Mouse (Mus musculus): ENCODE measurements around the gene Cpa5. TPM values are rescaled to one million over a fixed set of nuclear protein-coding genes. Genes with fewer than 3 reads are reported as not detected.

Gene Cpa5
- polyA plus RNA-seq (2014; fragmentation: Illumina TruSeq; extraction: RNeasy Lipid Tissue Mini Kit (QIAGEN cat#74804)) = not detected

DNA sequence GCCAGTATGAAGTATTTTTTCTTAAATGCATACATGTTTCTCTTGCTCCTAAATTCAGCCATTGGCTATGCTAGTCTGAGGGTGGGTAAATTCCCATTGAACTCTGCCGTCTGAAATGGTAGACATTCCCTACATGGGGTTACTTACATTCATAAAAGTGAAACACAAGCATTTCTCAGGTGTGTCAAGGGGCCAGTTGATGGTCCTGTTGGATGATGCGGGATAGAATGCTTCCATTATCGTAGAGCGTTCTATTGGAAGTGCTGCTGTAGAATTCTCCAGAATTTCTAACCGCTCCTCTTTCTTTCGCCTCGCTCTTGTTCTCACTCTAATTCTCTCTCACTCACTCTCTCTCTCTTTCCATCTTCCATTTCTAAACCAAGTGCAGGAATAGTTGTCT, at the start of gene Cpa5:
Gene Cpa5 (plus strand): TSS at position 301 of the 400 bp plus-strand sequence.

DNA sequence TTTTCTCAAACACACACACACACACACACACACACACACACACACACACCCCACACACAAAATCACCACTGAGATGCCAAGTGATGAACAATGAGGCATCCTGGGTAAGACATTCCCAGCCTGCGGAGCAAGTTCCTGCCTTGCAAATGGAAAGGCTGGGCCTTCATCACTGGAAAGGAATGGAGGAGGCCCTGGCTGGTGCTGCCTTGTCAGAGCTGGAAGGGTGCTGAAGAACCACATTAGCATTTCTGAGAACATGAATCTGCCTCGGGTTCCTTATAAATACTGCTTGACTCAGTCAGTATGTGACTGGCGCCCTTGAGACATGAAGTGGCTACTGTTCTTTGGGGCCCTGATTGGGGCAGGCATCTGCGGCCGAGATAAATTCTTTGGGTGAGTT, 42.7 kb upstream of the Cpa5 start, which contains the start of gene Cpa4:
Gene Cpa4 (plus strand): TSS at position 301 of the 400 bp plus-strand sequence.

DNA sequence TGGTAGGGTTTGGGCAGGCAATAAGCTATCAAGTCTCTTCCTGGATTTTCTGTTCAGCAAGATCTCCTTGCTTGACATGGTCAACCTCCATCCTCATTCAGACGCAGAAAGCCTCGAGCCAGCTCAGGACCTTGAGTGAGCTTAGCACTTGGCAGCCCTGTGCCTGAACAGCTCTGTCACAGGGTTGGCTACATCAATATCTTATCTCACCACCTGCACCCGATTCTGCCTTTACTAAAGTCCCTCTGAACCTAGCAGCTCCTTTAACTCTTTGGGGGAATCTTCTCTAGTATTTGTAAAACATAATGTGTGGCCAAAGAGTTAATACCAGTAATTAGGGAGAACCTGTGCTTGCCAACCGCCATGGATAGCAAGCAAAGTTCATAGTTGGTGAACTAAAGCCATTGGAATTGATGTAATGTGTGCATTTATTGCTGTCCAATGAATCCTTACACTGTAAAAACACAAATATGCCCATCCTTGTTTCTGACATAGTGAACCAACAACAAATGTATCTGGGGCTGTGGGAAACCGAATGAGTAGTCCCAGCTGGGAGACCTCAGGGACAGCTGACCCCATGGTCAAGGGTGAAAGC, 28.0 kb downstream of the Cpa5 start, which contains the start of gene Cpa1:
Gene Cpa1 (plus strand): TSS at position 545 of the 595 bp plus-strand sequence.

Other genes with a start within 250 kb of the Cpa5 start
- 4.2 TPM for gene Zc3hc1, start 220.0 kb upstream of the Cpa5 start, polyA plus RNA-seq (2014; fragmentation: Illumina TruSeq; extraction: RNeasy Lipid Tissue Mini Kit (QIAGEN cat#74804))
- gene Klhdc10, start 209.1 kb upstream of the Cpa5 start, polyA plus RNA-seq (2014; fragmentation: Illumina TruSeq; extraction: RNeasy Lipid Tissue Mini Kit (QIAGEN cat#74804)) = 57.8 TPM
- 97.8 TPM for gene Tmem209, start 101.2 kb upstream of the Cpa5 start, polyA plus RNA-seq (2014; fragmentation: Illumina TruSeq; extraction: RNeasy Lipid Tissue Mini Kit (QIAGEN cat#74804))
- gene Ssmem1, start 101.2 kb upstream of the Cpa5 start, polyA plus RNA-seq (2014; fragmentation: Illumina TruSeq; extraction: RNeasy Lipid Tissue Mini Kit (QIAGEN cat#74804)) = 0.34 TPM
- 1.8 TPM for gene Cpa2, start 69.4 kb upstream of the Cpa5 start, polyA plus RNA-seq (2014; fragmentation: Illumina TruSeq; extraction: RNeasy Lipid Tissue Mini Kit (QIAGEN cat#74804))
- not detected for gene Cpa4, start 42.6 kb upstream of the Cpa5 start, polyA plus RNA-seq (2014; fragmentation: Illumina TruSeq; extraction: RNeasy Lipid Tissue Mini Kit (QIAGEN cat#74804))
- gene Cpa1, start 28.2 kb downstream of the Cpa5 start, polyA plus RNA-seq (2014; fragmentation: Illumina TruSeq; extraction: RNeasy Lipid Tissue Mini Kit (QIAGEN cat#74804)) = 0.88 TPM
- gene Cep41, start 82.7 kb downstream of the Cpa5 start, polyA plus RNA-seq (2014; fragmentation: Illumina TruSeq; extraction: RNeasy Lipid Tissue Mini Kit (QIAGEN cat#74804)) = 18.6 TPM
- gene Mest, start 112.5 kb downstream of the Cpa5 start, polyA plus RNA-seq (2014; fragmentation: Illumina TruSeq; extraction: RNeasy Lipid Tissue Mini Kit (QIAGEN cat#74804)) = 38.5 TPM

Data from ovary, adult 10 weeks (tissue).